Mouse (Mus musculus): Measurements from ENCODE around the gene Nqo1.

DNA sequence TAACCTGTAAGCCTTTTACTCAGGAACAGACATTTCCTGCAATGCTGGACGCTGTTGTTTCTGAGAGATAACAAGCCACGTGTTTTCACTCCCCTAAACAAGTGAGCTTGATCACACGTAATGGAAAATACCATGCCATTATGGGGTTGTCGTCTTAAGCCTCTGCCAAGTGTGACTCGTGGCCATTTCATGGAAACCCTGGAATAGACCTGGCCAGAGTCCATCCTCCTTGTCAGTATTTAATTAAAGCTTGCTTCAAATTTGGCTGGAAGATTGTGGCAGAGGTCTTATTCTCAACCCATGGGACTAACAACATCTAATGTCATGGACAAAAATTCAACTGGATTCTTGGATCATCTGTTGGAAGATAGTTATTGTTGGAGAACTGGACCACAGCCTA is 16.8 kb downstream of the Nqo1 start:
- TF ChIP-seq GATA1 (IDR thresholded peaks at IDR 0.05; ENCODE audit: low read length) = no peak
- TF ChIP-seq TAL1 (IDR thresholded peaks at IDR 0.05; ENCODE audit: low read length) = no peak

Measured in erythroblast, embryonic 14.5 days (primary cell).